Mouse (Mus musculus) bone marrow, adult 2 months (tissue): ENCODE measurements around the gene Elovl5.

ENCODE experiments used
- CTCF ChIP-seq: fragments of 200-500 bp; IDR thresholded peaks from 2 replicates; pipeline ENCODE4 v1.5.1; 2011; ENCODE audit warnings: low read length, control low read depth; ENCODE audit not compliant: control insufficient read depth, insufficient read depth
- POLR2A ChIP-seq: fragments of 200-500 bp; IDR thresholded peaks from 2 replicates; pipeline ENCODE4 v1.6.1; 2011; ENCODE audit warnings: low read depth, mild to moderate bottlenecking, control low read depth, low read length, borderline replicate concordance; ENCODE audit not compliant: control insufficient read depth

DNA sequence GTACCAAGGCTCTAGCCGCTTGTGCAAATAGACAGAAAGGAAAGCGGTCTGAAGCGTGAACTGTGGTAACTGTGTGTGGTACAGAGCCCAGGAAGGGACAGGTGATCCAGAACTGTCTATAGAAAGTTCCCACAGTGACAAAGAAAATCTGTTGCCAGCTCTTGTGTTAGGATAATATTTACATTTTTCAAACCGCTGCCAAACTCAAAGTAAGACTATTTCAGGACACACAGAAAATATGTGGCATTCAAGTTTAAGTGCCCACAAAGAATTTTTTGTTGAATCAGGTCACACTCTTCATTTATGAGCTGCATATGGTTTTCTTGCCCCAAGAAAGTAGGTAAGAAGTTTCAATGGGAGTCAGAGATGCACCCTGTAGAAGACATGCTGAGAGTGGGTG, 115.8 kb downstream of the Elovl5 start:
- TF ChIP-seq CTCF (no peak), POLR2A (no peak)
